Mouse (Mus musculus) kidney, adult 2 months (tissue): ENCODE data around the gene Srgap2. TPM values are rescaled to one million over a fixed set of nuclear protein-coding genes. Genes with fewer than 3 reads are reported as not detected.
"Not testable (repeated sequence)": the region's sequence is repeated elsewhere in the genome, so short reads cannot be mapped to it uniquely, and the experiment has no call there.

Experiments
- DNase-seq: peaks from one replicate; pipeline ENCODE4 v3.0.0; 2021
- H3K27ac ChIP-seq: fragments of 200-500 bp; 2 replicates; pipeline ENCODE4 v1.5.1; 2012; ENCODE audit warnings: low read depth, low read length, control low read depth, inconsistent platforms; ENCODE audit not compliant: insufficient read depth
- H3K27me3 ChIP-seq: fragments of 200-500 bp; replicated peaks from 2 replicates; pipeline ENCODE4 v1.6.1; 2012; ENCODE audit warnings: mild to moderate bottlenecking, moderate library complexity, low read length, inconsistent platforms; ENCODE audit not compliant: control insufficient read depth, insufficient read depth
- H3K36me3 ChIP-seq: fragments of 200-500 bp; 2 replicates; pipeline ENCODE4 v1.6.1; 2012; ENCODE audit warnings: mild to moderate bottlenecking, moderate library complexity, low read length, inconsistent platforms; ENCODE audit not compliant: control insufficient read depth, insufficient read depth
- H3K4me1 ChIP-seq: fragments of 200-500 bp; 2 replicates; pipeline ENCODE4 v1.6.1; 2011; ENCODE audit warnings: low read length; ENCODE audit not compliant: control insufficient read depth, insufficient read depth
- H3K4me3 ChIP-seq: fragments of 200-500 bp; 2 replicates; pipeline ENCODE4 v1.5.1; 2011; ENCODE audit warnings: mild to moderate bottlenecking, low read depth, low read length, control low read depth; ENCODE audit not compliant: insufficient read depth
- CTCF ChIP-seq: fragments of 200-500 bp; conservative IDR thresholded peaks from 2 replicates; pipeline ENCODE4 v1.5.1; 2011; ENCODE audit warnings: low read depth, mild to moderate bottlenecking, control low read depth, low read length, moderate library complexity, mixed read lengths; ENCODE audit not compliant: insufficient read depth, insufficient read length
- POLR2A ChIP-seq: fragments of 200-500 bp; IDR thresholded peaks from one replicate; pipeline ENCODE4 v1.6.1; 2011; ENCODE audit warnings: low read depth, low read length, control low read depth
- WGBS: fragments of 180-500 bp; shearing (Covaris S2); methylation state at CpG from one replicate; pipeline ENCODE4 v1.1.7; 2018; 5-methylcytosine and 5-hydroxymethylcytosine counted together
- polyA plus RNA-seq: library from polyadenylated mRNA; depleted of rRNA; stranded (reverse); fragments of >200 nt; gene quantifications from 2 replicates; pipeline ENCODE4 v1.2.3, GENCODE M21; 2012

Srgap2 gene
- polyA plus RNA-seq, 1 experiment = 13.0 TPM

- H3K27me3 ChIP-seq = no peaks in the 10 kb centered on the region
- no peak for DNase-seq
- H3K4me1 ChIP-seq = no peaks in the 10 kb centered on the region
- H3K4me3 ChIP-seq = no peak overlapping the region
- H3K27ac ChIP-seq = no peak overlapping the region
- no peaks in the 10 kb centered on the region for H3K36me3 ChIP-seq
- WGBS = 77% methylated on average over 10 of the region's 10 CpGs
- no peak for TF ChIP-seq CTCF
Observed at GRCm38 (mm10) chr1:131259632-131260308, 267.4 kb downstream of the Srgap2 start.

GRCm38 (mm10) chr1:131257288-131257687 is 269.9 kb downstream of the Srgap2 start:
- H3K27me3 ChIP-seq = no peaks in the 10 kb centered on the region
- H3K4me3 ChIP-seq = no peak overlapping the region
- WGBS = 87% methylated on average over 6 of the region's 6 CpGs
- TF ChIP-seq POLR2A (no peak), CTCF (no peak)
- H3K4me1 ChIP-seq = no peaks in the 10 kb centered on the region
- no peak for DNase-seq
- no peak overlapping the region for H3K27ac ChIP-seq
- no peaks in the 10 kb centered on the region for H3K36me3 ChIP-seq

- H3K4me3 ChIP-seq, H3K27me3 ChIP-seq, H3K4me1 ChIP-seq, DNase-seq, H3K27ac ChIP-seq, H3K36me3 ChIP-seq: not testable (repeated sequence)
- 65% methylated on average over 7 of the region's 7 CpGs for WGBS
Observed at GRCm38 (mm10) chr1:131252516-131253250, 274.5 kb downstream of the Srgap2 start.

GRCm38 (mm10) chr1:131246433-131247395 is 280.4 kb downstream of the Srgap2 start:
- DNase-seq = peak; percentile 69
- TF ChIP-seq CTCF = peak; percentile 67
- no peak for TF ChIP-seq POLR2A
- no peaks in the 10 kb centered on the region for H3K36me3 ChIP-seq
- 12% methylated on average over 7 of the region's 7 CpGs for WGBS
- no peak overlapping the region for H3K27ac ChIP-seq
- no peak overlapping the region for H3K4me3 ChIP-seq
- peaks cover 11% of the 10 kb centered on the region; the same call in 1 of the 2 replicates for H3K4me1 ChIP-seq
- no peaks in the 10 kb centered on the region for H3K27me3 ChIP-seq

GRCm38 (mm10) chr1:131245926-131246325 is 281.2 kb downstream of the Srgap2 start:
- TF ChIP-seq CTCF (peak; percentile 60), POLR2A (no peak)
- Histone ChIP-seq H3K36me3 (no peaks in the 10 kb centered on the region), H3K27ac (no peak overlapping the region), H3K27me3 (no peaks in the 10 kb centered on the region), H3K4me3 (peak overlapping the region; percentile 79), H3K4me1 (peaks cover 11% of the 10 kb centered on the region; the same call in 1 of the 2 replicates)
- DNase-seq = peak; percentile 67
- 8% methylated on average over 9 of the region's 9 CpGs for WGBS

GRCm38 (mm10) chr1:131245089-131245856 is 281.9 kb downstream of the Srgap2 start, which contains the start of gene Rassf5:
Gene Rassf5 (minus strand): TSS chr1:131245258.
- no peaks in the 10 kb centered on the region for H3K27me3 ChIP-seq
- under 1% methylated on average over 60 of the region's 60 CpGs for WGBS
- H3K4me1 ChIP-seq = peaks cover 11% of the 10 kb centered on the region; the same call in 1 of the 2 replicates
- H3K36me3 ChIP-seq = no peaks in the 10 kb centered on the region
- peak within 1 kb of the TSS; percentile 79 for H3K4me3 ChIP-seq
- DNase-seq = peak; percentile 88
- H3K27ac ChIP-seq = 0 out of 2 replicates have a peak within 1 kb of the TSS, but pooled peaks have one; percentile 2
- no peak for TF ChIP-seq CTCF
- TF ChIP-seq POLR2A = no peak
